8 mouse cellular contexts compared by ENCODE assay signal in the genomic region with DNA sequence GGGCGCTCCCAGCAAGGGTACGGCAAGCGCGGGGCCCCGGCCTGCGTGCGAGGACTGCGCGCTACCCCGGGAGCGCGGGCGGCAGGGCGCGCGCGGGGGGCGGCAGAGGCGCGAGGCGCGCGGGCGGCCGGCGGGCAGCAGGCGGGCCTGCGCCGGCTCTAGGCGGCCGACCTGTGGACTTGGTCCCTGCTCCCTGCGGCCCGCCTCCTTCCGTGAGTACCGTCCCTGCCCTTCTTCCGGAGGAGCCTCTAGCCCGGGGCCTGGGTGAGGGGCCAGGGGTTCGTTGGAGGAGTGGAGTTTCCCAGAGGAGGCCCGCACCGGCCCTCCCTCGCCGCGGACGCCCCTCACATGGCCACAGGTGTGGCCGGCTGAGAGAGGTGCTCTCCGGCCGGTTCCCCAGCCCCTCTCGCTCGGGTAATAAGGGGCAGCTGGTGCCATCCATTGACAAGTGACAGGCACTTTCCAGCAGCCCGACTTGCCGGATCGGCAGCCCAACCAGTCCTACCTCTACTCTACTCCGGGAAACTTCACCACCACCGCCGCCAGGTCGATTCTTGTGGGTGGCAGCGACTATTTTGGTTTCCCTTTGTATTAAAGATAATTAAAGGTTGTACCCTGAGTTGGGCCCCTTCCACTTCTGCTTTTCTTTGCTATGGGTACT. TPM values are rescaled to one million over a fixed set of nuclear protein-coding genes. Genes with fewer than 3 reads are reported as not detected.
DNase-seq lines count a peak whose midpoint lies in the region; ATAC-seq and TF ChIP-seq lines count a peak whose summit lies in the region.

No protein-coding gene starts in this region.

- WGBS in embryonic facial prominence, embryonic 11.5 days: under 1% methylated on average over 40 of the region's 57 CpGs
- 1% methylated on average over 53 of the region's 57 CpGs for WGBS in liver, adult 2 months
- WGBS in midbrain, postnatal 0 days: 1% methylated on average over 27 of the region's 57 CpGs
- WGBS in stomach, embryonic 15.5 days: under 1% methylated on average over 29 of the region's 57 CpGs

- peak overlapping the region; percentile 47 for H3K9ac ChIP-seq in embryonic facial prominence, embryonic 11.5 days (replicated peaks; ENCODE audit: low read length)
- H3K9ac ChIP-seq in liver, adult 2 months (ENCODE audit: low read depth, low read length): peak overlapping the region; percentile 87
- peak overlapping the region; percentile 29 for H3K9ac ChIP-seq in midbrain, postnatal 0 days (replicated peaks; ENCODE audit: low read length, poor library complexity, severe bottlenecking)
- H3K9ac ChIP-seq in stomach, embryonic 15.5 days: peak overlapping the region; percentile 10; the same call in 1 of the 2 replicates

- H3K27ac ChIP-seq in embryonic facial prominence, embryonic 11.5 days (replicated peaks; ENCODE audit: low read depth, low read length): no peak overlapping the region
- H3K27ac ChIP-seq in liver, adult 2 months (replicated peaks; ENCODE audit: insufficient read depth, low read depth, low read length): peak overlapping the region; percentile 80
- H3K27ac ChIP-seq in midbrain, postnatal 0 days (ENCODE audit: low read depth, low read length): peak overlapping the region; percentile 4
- H3K27ac ChIP-seq in stomach, embryonic 15.5 days: peak overlapping the region; percentile 33

- no peak for TF ChIP-seq CTCF in liver, adult 2 months (IDR thresholded peaks at IDR 0.05; ENCODE audit: low read depth, low read length)
- no peak for TF ChIP-seq CTCF in midbrain, postnatal 0 days (IDR thresholded peaks at IDR 0.05)

- H3K4me2 ChIP-seq in embryonic facial prominence, embryonic 11.5 days (ENCODE audit: low read depth, low read length): peak overlapping the region; percentile 1
- H3K4me2 ChIP-seq in midbrain, postnatal 0 days (ENCODE audit: low read depth, low read length, poor library complexity, severe bottlenecking): peak overlapping the region; percentile 31
- peak overlapping the region; percentile 26 for H3K4me2 ChIP-seq in stomach, embryonic 15.5 days

- DNase-seq in 416B (ENCODE audit: low read depth): peak; percentile 64
- peak; percentile 47 to 56 for DNase-seq in adrenal gland, adult 18-20 months (ENCODE audit: low spot score in 2 of 2)
- DNase-seq in embryonic facial prominence, embryonic 11.5 days (ENCODE audit: low spot score): peak; percentile 30
- peak; percentile 38 to 39 for DNase-seq in heart, adult 9 months (ENCODE audit: low spot score in 2 of 2)
- DNase-seq in kidney, adult 9 months: peak; percentile 72
- peak; percentile 63 for DNase-seq in liver, adult 2 months (ENCODE audit: extremely low read depth, low read depth, low spot score)
- DNase-seq in midbrain, postnatal 0 days (ENCODE audit: low spot score): peak; percentile 7

- ATAC-seq in embryonic facial prominence, embryonic 11.5 days (replicated peaks; ENCODE audit: insufficient number of reproducible peaks, low FRiP score, low TSS enrichment, low read depth): peak; percentile 11
- ATAC-seq in midbrain, postnatal 0 days (ENCODE audit: low FRiP score): peak; percentile 8; the same call in 1 of the 2 replicates
- ATAC-seq in stomach, embryonic 15.5 days (ENCODE audit: insufficient read depth, low FRiP score, low read depth): peak; percentile 31; the same call in 1 of the 2 replicates

- TF ChIP-seq POLR2A in liver, adult 2 months (IDR thresholded peaks at IDR 0.05; ENCODE audit: extremely low read depth, insufficient read depth, low read length): no peak

- H3K4me3 ChIP-seq in embryonic facial prominence, embryonic 11.5 days (ENCODE audit: low read depth, low read length): peak overlapping the region; percentile 38
- H3K4me3 ChIP-seq in liver, adult 2 months (ENCODE audit: insufficient read depth, low read depth, low read length): peak overlapping the region; percentile 84
- peak overlapping the region; percentile 33 for H3K4me3 ChIP-seq in midbrain, postnatal 0 days (ENCODE audit: low read depth, low read length)
- H3K4me3 ChIP-seq in stomach, embryonic 15.5 days (replicated peaks): peak overlapping the region; percentile 42

- H3K9me3 ChIP-seq in embryonic facial prominence, embryonic 11.5 days (replicated peaks; ENCODE audit: control insufficient read depth, low read length): no peaks in the 10 kb centered on the region
- no peaks in the 10 kb centered on the region for H3K9me3 ChIP-seq in midbrain, postnatal 0 days (ENCODE audit: low read length)
- no peaks in the 10 kb centered on the region for H3K9me3 ChIP-seq in stomach, embryonic 15.5 days

- no peaks in the 10 kb centered on the region for H3K4me1 ChIP-seq in embryonic facial prominence, embryonic 11.5 days (ENCODE audit: control insufficient read depth, insufficient read depth, low read length)
- H3K4me1 ChIP-seq in liver, adult 2 months (ENCODE audit: control insufficient read depth, insufficient read depth, low read length): peaks cover 7% of the 10 kb centered on the region
- H3K4me1 ChIP-seq in midbrain, postnatal 0 days (ENCODE audit: insufficient read depth, low read length): no peaks in the 10 kb centered on the region
- H3K4me1 ChIP-seq in stomach, embryonic 15.5 days: no peaks in the 10 kb centered on the region

- no peaks in the 10 kb centered on the region for H3K27me3 ChIP-seq in embryonic facial prominence, embryonic 11.5 days (ENCODE audit: control insufficient read depth, insufficient read depth, low read length)
- no peaks in the 10 kb centered on the region for H3K27me3 ChIP-seq in liver, adult 2 months (ENCODE audit: control insufficient read depth, insufficient read depth, low read length)
- H3K27me3 ChIP-seq in midbrain, postnatal 0 days (ENCODE audit: insufficient read depth, low read length): no peaks in the 10 kb centered on the region
- H3K27me3 ChIP-seq in stomach, embryonic 15.5 days (replicated peaks): no peaks in the 10 kb centered on the region

- H3K36me3 ChIP-seq in embryonic facial prominence, embryonic 11.5 days (replicated peaks; ENCODE audit: control insufficient read depth, insufficient read depth, low read depth, low read length): peaks cover 7% of the 10 kb centered on the region; the same call in 1 of the 2 replicates
- peaks cover 11% of the 10 kb centered on the region; the same call in 1 of the 2 replicates for H3K36me3 ChIP-seq in liver, adult 2 months (ENCODE audit: control insufficient read depth, insufficient read depth, low read length)
- H3K36me3 ChIP-seq in midbrain, postnatal 0 days (ENCODE audit: insufficient read depth, low read length): peaks cover 9% of the 10 kb centered on the region; the same call in 1 of the 2 replicates
- H3K36me3 ChIP-seq in stomach, embryonic 15.5 days: peaks cover 20% of the 10 kb centered on the region; the same call in 1 of the 2 replicates

- peaks cover 2% of the 10 kb centered on the region; the same call in 1 of the 2 replicates for H3K79me2 ChIP-seq in liver, adult 2 months (ENCODE audit: control insufficient read depth, insufficient read depth, low read length)

RNA-seq across cellular contexts. Expression of a gene that starts 0.7 kb away (rescaled TPM):
- 10 to 100 TPM; 46.4 to 58.8 TPM for total RNA-seq in adrenal gland, adult 18-20 months (2021)
- 61.0 and 61.8 TPM in 2 replicates for polyA plus RNA-seq in embryonic facial prominence, embryonic 11.5 days (2014; fragmentation: Nextera tagmentation; extraction: Ambion mirVana)
- total RNA-seq in liver, adult 2 months (2014; rRNA removed): 14.1 and 15.2 TPM in 2 replicates
- polyA plus RNA-seq in liver, adult 2 months (2012; rRNA removed): 14.1 and 17.2 TPM in 2 replicates
- 56.9 and 59.6 TPM in 2 replicates for total RNA-seq in midbrain, postnatal 0 days (2014; rRNA removed)
- 35.9 and 43.3 TPM in 2 replicates for polyA plus RNA-seq in midbrain, postnatal 0 days (2015; fragmentation: Nextera tagmentation; extraction: Ambion mirVana)
- 44.9 and 55.7 TPM in 2 replicates for polyA plus RNA-seq in stomach, embryonic 15.5 days (2015; fragmentation: Nextera tagmentation; extraction: Ambion mirVana)

RNA-seq across cellular contexts. Expression of a gene that starts 9.6 kb away (rescaled TPM):
- total RNA-seq in adrenal gland, adult 18-20 months (2021): 10 to 100 TPM; 42.5 to 53.7 TPM
- polyA plus RNA-seq in embryonic facial prominence, embryonic 11.5 days (2014; fragmentation: Nextera tagmentation; extraction: Ambion mirVana): 6.5 and 8.4 TPM in 2 replicates
- total RNA-seq in liver, adult 2 months (2014; rRNA removed): 11.3 and 12.4 TPM in 2 replicates
- polyA plus RNA-seq in liver, adult 2 months (2012; rRNA removed): 9.9 and 12.4 TPM in 2 replicates
- total RNA-seq in midbrain, postnatal 0 days (2014; rRNA removed): 16.3 and 17.6 TPM in 2 replicates
- polyA plus RNA-seq in midbrain, postnatal 0 days (2015; fragmentation: Nextera tagmentation; extraction: Ambion mirVana): 10.8 and 11.3 TPM in 2 replicates
- polyA plus RNA-seq in stomach, embryonic 15.5 days (2015; fragmentation: Nextera tagmentation; extraction: Ambion mirVana): 14.4 and 16.4 TPM in 2 replicates

Comparison
In these comparisons a context has a peak if more than half of its experiments do, and no peak if none do; other contexts are left out.
1. DNase-seq: peak in every context shown above with its lines; median percentile 72 in kidney, adult 9 months; 64 in 416B; 63 in liver, adult 2 months; 52 in adrenal gland, adult 18-20 months; 38 in heart, adult 9 months; 30 in embryonic facial prominence, embryonic 11.5 days; 7 in midbrain, postnatal 0 days.
2. H3K4me3 ChIP-seq: peak in every context shown above with its lines; median percentile 84 in liver, adult 2 months; 42 in stomach, embryonic 15.5 days; 38 in embryonic facial prominence, embryonic 11.5 days; 33 in midbrain, postnatal 0 days.
3. H3K9ac ChIP-seq: peak in every context shown above with its lines; median percentile 87 in liver, adult 2 months; 47 in embryonic facial prominence, embryonic 11.5 days; 29 in midbrain, postnatal 0 days; 10 in stomach, embryonic 15.5 days.